Mouse (Mus musculus) embryo, embryonic 11.5 days (tissue): ENCODE results near the gene Olfr466.

ENCODE experiments used
- DNase-seq: peaks from one replicate; pipeline ENCODE4 v3.0.0-alpha.2; 2012; ENCODE audit warnings: low read depth, low spot score

The Olfr466 gene

GRCm38 (mm10) chr13:65149940-65150339, at the start of gene Olfr466:
TSS of gene Olfr466 (plus strand) at chr13:65150240.
- no peak for DNase-seq

GRCm38 (mm10) chr13:65100678-65101077, 49.4 kb upstream of the Olfr466 start:
- DNase-seq = no peak

DNA sequence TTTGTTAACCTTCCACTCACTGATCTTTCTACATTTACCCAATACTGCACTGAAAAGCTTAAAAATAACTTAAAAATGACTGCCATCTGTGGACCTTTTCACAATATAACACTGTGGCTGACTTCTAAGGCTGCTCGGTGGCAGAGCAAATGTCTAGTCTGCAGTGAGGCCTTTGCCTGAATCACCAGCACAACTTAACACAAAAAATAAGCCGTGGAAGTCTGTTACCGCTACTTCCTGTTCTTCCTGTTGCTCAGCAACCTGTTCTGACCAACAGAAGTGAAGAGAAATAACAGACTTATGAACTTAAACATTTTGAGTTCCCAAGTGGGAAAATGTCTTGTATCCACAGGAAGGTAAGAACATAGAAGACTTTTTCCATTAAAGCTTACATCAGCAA, 48.8 kb upstream of the Olfr466 start:
- no peak for DNase-seq

- DNase-seq = no peak
These were observed 38.1 kb upstream of the Olfr466 start for GRCm38 (mm10) chr13:65111961-65112360.

GRCm38 (mm10) chr13:65112459-65113110, 37.5 kb upstream of the Olfr466 start, which contains the start of gene Mfsd14b:
TSS of gene Mfsd14b (minus strand) at chr13:65112975.
- peak; percentile 84 for DNase-seq

GRCm38 (mm10) chr13:65113239-65113638, 36.8 kb upstream of the Olfr466 start:
- no peak for DNase-seq

DNA sequence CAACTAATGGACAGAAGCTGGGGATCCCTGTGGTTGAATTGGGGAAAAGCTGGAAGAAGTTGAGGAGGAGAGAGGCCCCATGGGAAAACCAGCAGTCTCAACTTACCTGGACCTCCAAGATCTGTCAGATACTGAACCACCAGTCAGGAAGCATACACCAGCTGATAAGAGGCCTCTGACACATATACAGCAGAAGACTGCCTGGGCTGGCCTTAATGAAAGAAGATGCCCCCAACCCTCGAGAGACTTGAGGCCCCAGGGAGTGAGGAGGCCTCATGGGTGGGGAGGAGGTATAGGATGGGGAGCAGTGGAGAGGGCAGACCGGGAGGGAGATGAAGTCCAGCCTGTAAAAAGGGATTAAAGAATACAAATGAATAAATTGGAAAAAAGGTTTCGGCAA, 29.1 kb upstream of the Olfr466 start:
- DNase-seq = no peak

GRCm38 (mm10) chr13:65122111-65122510, 27.9 kb upstream of the Olfr466 start:
- DNase-seq = no peak

- DNase-seq = no peak
These were observed 22.8 kb upstream of the Olfr466 start for GRCm38 (mm10) chr13:65127063-65127847.

GRCm38 (mm10) chr13:65137789-65138188, 12.3 kb upstream of the Olfr466 start, which contains the start of gene Olfr465-ps1:
TSS of gene Olfr465-ps1 (plus strand) at chr13:65138089.
- DNase-seq = no peak

GRCm38 (mm10) chr13:65174102-65174501, 24.1 kb downstream of the Olfr466 start:
- DNase-seq = no peak

DNA sequence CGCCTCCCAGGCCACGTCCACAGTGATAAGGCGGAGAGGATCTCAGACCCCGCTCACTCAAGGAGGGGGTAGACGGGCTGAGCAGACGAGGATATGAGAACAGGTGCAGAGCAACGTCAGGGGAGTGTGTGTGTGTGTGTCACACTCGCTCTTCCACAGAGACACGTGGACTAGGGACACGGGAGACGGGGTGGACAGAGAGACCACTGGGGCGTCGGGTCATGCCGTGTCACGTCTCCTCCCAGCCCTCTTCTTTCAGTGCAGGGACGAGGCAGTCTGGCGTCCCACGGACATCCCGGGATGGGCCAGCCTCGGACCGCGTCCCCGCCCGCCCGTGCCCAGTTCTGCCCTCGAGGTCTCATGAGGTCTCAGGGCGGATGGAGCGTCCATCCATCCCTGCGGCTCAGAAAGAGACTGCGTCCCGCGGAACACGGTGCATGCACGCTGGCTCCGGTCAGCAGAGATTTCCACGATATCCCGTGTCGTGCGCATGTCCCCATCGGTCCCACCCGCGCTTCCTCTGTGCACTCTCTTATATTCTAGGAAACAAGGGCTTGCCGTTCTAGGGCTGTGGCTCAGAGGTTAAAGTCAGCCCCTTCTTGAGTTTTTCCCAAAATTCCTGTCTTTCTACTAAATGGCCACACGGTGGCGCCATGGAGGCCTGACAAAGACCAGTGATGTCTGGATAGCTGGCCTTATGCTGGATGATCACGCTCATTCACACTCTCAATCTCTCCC, 25.9 kb downstream of the Olfr466 start:
- peak; percentile 47 for DNase-seq

GRCm38 (mm10) chr13:65176472-65177091, 26.5 kb downstream of the Olfr466 start:
- DNase-seq = no peak

DNA sequence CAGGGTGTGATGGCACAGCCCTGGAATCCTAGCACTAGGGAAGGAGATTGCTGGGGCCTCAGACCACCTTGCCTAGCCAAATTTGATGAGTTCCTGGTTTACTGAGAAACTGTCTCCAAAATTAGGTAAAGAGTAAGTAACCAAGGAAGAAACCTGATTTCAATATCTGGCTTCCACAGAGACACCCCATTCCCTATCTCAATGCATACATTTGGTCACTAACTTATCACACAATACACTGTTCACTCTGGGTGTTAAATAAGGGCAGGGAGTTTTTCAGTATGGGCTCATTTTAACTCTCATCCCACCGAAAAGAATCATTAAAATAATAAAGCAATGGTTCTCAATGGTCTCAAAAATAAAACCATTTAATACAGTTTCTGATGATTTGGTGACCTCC, 50.6 kb downstream of the Olfr466 start:
- no peak for DNase-seq
